23 mouse cellular contexts compared by ENCODE assay signal in genomic region chr10:117591766-117592165, GRCm38 (mm10). TPM values are rescaled to one million over a fixed set of nuclear protein-coding genes. Genes with fewer than 3 reads are reported as not detected.
DNase-seq lines count a peak whose midpoint lies in the region; ATAC-seq and TF ChIP-seq lines count a peak whose summit lies in the region.
"Had no signal": no experiment of that assay in that cellular context is flagged by ENCODE, and none has a peak within 500 bp of the region (broad histone marks: within the 10 kb centered on the region; RNA-seq: fewer than 3 reads in every experiment).

No protein-coding gene starts in this region.

- no peak overlapping the region for H3K4me3 ChIP-seq in kidney, postnatal 0 days (replicated peaks; ENCODE audit: low read depth, low read length)
- no peak overlapping the region for H3K4me3 ChIP-seq in kidney, embryonic 15.5 days (replicated peaks)
- no peak overlapping the region for H3K4me3 ChIP-seq in limb, embryonic 10.5 days
- H3K4me3 ChIP-seq in hindbrain, embryonic 11.5 days (ENCODE audit: low read depth, low read length): no peak overlapping the region
- H3K4me3 ChIP-seq in hindbrain, embryonic 12.5 days: no peak overlapping the region
- H3K4me3 ChIP-seq: embryonic facial prominence, embryonic 15.5 days; forebrain, embryonic 15.5 days had no signal

- 17% methylated on average over 9 of the region's 9 CpGs for WGBS in kidney, postnatal 0 days
- 16% methylated on average over 9 of the region's 9 CpGs for WGBS in kidney, embryonic 15.5 days
- WGBS in limb, embryonic 10.5 days: 26% methylated on average over 9 of the region's 9 CpGs
- 77% methylated on average over 9 of the region's 9 CpGs for WGBS in hindbrain, embryonic 11.5 days
- 74% methylated on average over 9 of the region's 9 CpGs for WGBS in hindbrain, embryonic 12.5 days

- DNase-seq in kidney, postnatal 0 days (ENCODE audit: low spot score): peak; percentile 25
- DNase-seq in spleen, adult 18-20 months: peak; percentile 27 to 38
- no peak for DNase-seq in spleen, postnatal 14 days (ENCODE audit: low spot score in 2 of 2)
- DNase-seq in limb, embryonic 10.5 days (ENCODE audit: low spot score): no peak
- no peak for DNase-seq in hindbrain, embryonic 11.5 days (ENCODE audit: low spot score)
- DNase-seq: adrenal gland, postnatal 10 days; cerebellum, adult 18-20 months; cerebellum, postnatal 14 days; gastrocnemius, postnatal 14 days; heart, adult 11 months; left cerebral cortex, postnatal 4 days; right cerebral cortex, postnatal 4 days; thymus, postnatal 14 days had no signal

- H3K4me2 ChIP-seq in kidney, postnatal 0 days (ENCODE audit: low read length): no peak overlapping the region
- H3K4me2 ChIP-seq in kidney, embryonic 15.5 days: no peak overlapping the region; the same call in none of the 2 replicates
- H3K4me2 ChIP-seq in hindbrain, embryonic 11.5 days (replicated peaks; ENCODE audit: low read depth, low read length): no peak overlapping the region
- H3K4me2 ChIP-seq in hindbrain, embryonic 12.5 days (replicated peaks): no peak overlapping the region
- H3K4me2 ChIP-seq: embryonic facial prominence, embryonic 15.5 days; forebrain, embryonic 15.5 days; heart, embryonic 11.5 days; midbrain, embryonic 11.5 days had no signal

- H3K36me3 ChIP-seq in kidney, postnatal 0 days (ENCODE audit: insufficient read depth, low read length): no peaks in the 10 kb centered on the region
- no peaks in the 10 kb centered on the region for H3K36me3 ChIP-seq in kidney, embryonic 15.5 days
- H3K36me3 ChIP-seq in limb, embryonic 10.5 days: no peaks in the 10 kb centered on the region
- H3K36me3 ChIP-seq in hindbrain, embryonic 11.5 days (ENCODE audit: control insufficient read depth, insufficient read depth, low read length): no peaks in the 10 kb centered on the region
- no peaks in the 10 kb centered on the region for H3K36me3 ChIP-seq in hindbrain, embryonic 12.5 days
- H3K36me3 ChIP-seq: embryonic facial prominence, embryonic 15.5 days; forebrain, embryonic 15.5 days had no signal

- H3K9ac ChIP-seq in kidney, postnatal 0 days (ENCODE audit: low read depth, low read length): no peak overlapping the region
- H3K9ac ChIP-seq in kidney, embryonic 15.5 days: no peak overlapping the region
- no peak overlapping the region for H3K9ac ChIP-seq in hindbrain, embryonic 11.5 days (ENCODE audit: low read depth, low read length)
- no peak overlapping the region for H3K9ac ChIP-seq in hindbrain, embryonic 12.5 days
- H3K9ac ChIP-seq: embryonic facial prominence, embryonic 15.5 days; forebrain, embryonic 15.5 days; liver, embryonic 14.5 days had no signal

- H3K27ac ChIP-seq in kidney, postnatal 0 days: no peak overlapping the region
- H3K27ac ChIP-seq in kidney, embryonic 15.5 days: no peak overlapping the region
- peak overlapping the region; percentile 76 for H3K27ac ChIP-seq in limb, embryonic 10.5 days
- no peak overlapping the region for H3K27ac ChIP-seq in hindbrain, embryonic 11.5 days (ENCODE audit: low read depth, low read length)
- no peak overlapping the region for H3K27ac ChIP-seq in hindbrain, embryonic 12.5 days
- H3K27ac ChIP-seq: embryonic facial prominence, embryonic 15.5 days; forebrain, embryonic 15.5 days; hindbrain, postnatal 0 days; liver, embryonic 14.5 days had no signal

- no peak for ATAC-seq in kidney, postnatal 0 days (replicated peaks; ENCODE audit: low FRiP score, low read depth)
- no peak for ATAC-seq in kidney, embryonic 15.5 days (replicated peaks; ENCODE audit: low FRiP score)
- ATAC-seq in hindbrain, embryonic 11.5 days (ENCODE audit: low FRiP score): no peak
- ATAC-seq in hindbrain, embryonic 12.5 days (ENCODE audit: low FRiP score): no peak
- ATAC-seq: activated CD4-positive, CD25-positive, alpha-beta regulatory T cell, adult 4 months; forebrain, embryonic 15.5 days; hindbrain, postnatal 0 days; intestine, embryonic 16.5 days had no signal

- no peak for TF ChIP-seq CTCF in kidney, postnatal 0 days (IDR thresholded peaks at IDR 0.05; ENCODE audit: low read depth)

- H3K4me1 ChIP-seq in kidney, postnatal 0 days (replicated peaks; ENCODE audit: insufficient read depth, low read length): no peaks in the 10 kb centered on the region
- peaks cover 19% of the 10 kb centered on the region for H3K4me1 ChIP-seq in kidney, embryonic 15.5 days
- H3K4me1 ChIP-seq in limb, embryonic 10.5 days: peaks cover 57% of the 10 kb centered on the region
- no peaks in the 10 kb centered on the region for H3K4me1 ChIP-seq in hindbrain, embryonic 11.5 days (replicated peaks; ENCODE audit: control insufficient read depth, insufficient read depth, low read length)
- no peaks in the 10 kb centered on the region for H3K4me1 ChIP-seq in hindbrain, embryonic 12.5 days
- H3K4me1 ChIP-seq: forebrain, embryonic 15.5 days had no signal

- no peaks in the 10 kb centered on the region for H3K9me3 ChIP-seq in kidney, postnatal 0 days (replicated peaks; ENCODE audit: low read length)
- H3K9me3 ChIP-seq in kidney, embryonic 15.5 days (replicated peaks): no peaks in the 10 kb centered on the region
- H3K9me3 ChIP-seq in limb, embryonic 10.5 days (replicated peaks): no peaks in the 10 kb centered on the region
- no peaks in the 10 kb centered on the region for H3K9me3 ChIP-seq in hindbrain, embryonic 11.5 days (ENCODE audit: control insufficient read depth, low read length)
- H3K9me3 ChIP-seq in hindbrain, embryonic 12.5 days (replicated peaks): no peaks in the 10 kb centered on the region
- H3K9me3 ChIP-seq: embryonic facial prominence, embryonic 15.5 days; forebrain, embryonic 15.5 days had no signal

- no peaks in the 10 kb centered on the region for H3K27me3 ChIP-seq in kidney, postnatal 0 days (ENCODE audit: insufficient read depth, low read length)
- H3K27me3 ChIP-seq in kidney, embryonic 15.5 days: no peaks in the 10 kb centered on the region
- H3K27me3 ChIP-seq in limb, embryonic 10.5 days (ENCODE audit: low read depth, poor library complexity, severe bottlenecking): 0 out of 2 replicates have a peak, but pooled peaks cover 6% of the 10 kb centered on the region
- H3K27me3 ChIP-seq in hindbrain, embryonic 11.5 days (ENCODE audit: control insufficient read depth, insufficient read depth, low read length): no peaks in the 10 kb centered on the region
- no peaks in the 10 kb centered on the region for H3K27me3 ChIP-seq in hindbrain, embryonic 12.5 days
- H3K27me3 ChIP-seq: embryonic facial prominence, embryonic 15.5 days; forebrain, embryonic 15.5 days had no signal

RNA-seq across cellular contexts. Expression of gene Cpm, which starts 37.5 kb away (rescaled TPM):
- 51.7 and 52.8 TPM in 2 replicates for polyA plus RNA-seq in kidney, postnatal 0 days (2015; fragmentation: Nextera tagmentation; extraction: Ambion mirVana)
- 31.3 and 31.5 TPM in 2 replicates for polyA plus RNA-seq in kidney, embryonic 15.5 days (2015; fragmentation: Nextera tagmentation; extraction: Ambion mirVana)
- 22.5 and 31.5 TPM in 2 replicates for polyA plus RNA-seq in limb, embryonic 10.5 days (2016; fragmentation: Nextera tagmentation; extraction: Ambion mirVana)
- polyA plus RNA-seq in hindbrain, embryonic 11.5 days (2014; fragmentation: Nextera tagmentation; extraction: Ambion mirVana): 6.0 and 6.3 TPM in 2 replicates
- 6.0 and 7.8 TPM in 2 replicates for polyA plus RNA-seq in hindbrain, embryonic 12.5 days (2016; fragmentation: Nextera tagmentation; extraction: Ambion mirVana)

Comparison
In these comparisons a context has a peak if more than half of its experiments do, and no peak if none do; other contexts are left out.
1. DNase-seq: peak in kidney, postnatal 0 days (single experiment) and spleen, adult 18-20 months (2 of 2); none in spleen, postnatal 14 days (0 of 2), limb, embryonic 10.5 days (single experiment) and hindbrain, embryonic 11.5 days (single experiment).